Mouse (Mus musculus) embryo, embryonic 10 days (tissue): ENCODE measurements around the gene Hist1h2ad.
"Not testable (repeated sequence)": the region's sequence is repeated elsewhere in the genome, so short reads cannot be mapped to it uniquely, and the experiment has no call there.

Experiments used
- DNase-seq: peaks from one replicate; pipeline ENCODE4 v3.0.0-alpha.2; 2015; ENCODE audit warnings: low spot score

The Hist1h2ad gene

GRCm38 (mm10) chr13:23573898-23574524 is at the start of gene Hist1h2ad, which contains the start of gene Hist1h2bf:
Hist1h2ad (plus strand) TSS chr13:23574381.
Hist1h2bf (minus strand) TSS chr13:23574196.
- peak; percentile 98 for DNase-seq

DNA sequence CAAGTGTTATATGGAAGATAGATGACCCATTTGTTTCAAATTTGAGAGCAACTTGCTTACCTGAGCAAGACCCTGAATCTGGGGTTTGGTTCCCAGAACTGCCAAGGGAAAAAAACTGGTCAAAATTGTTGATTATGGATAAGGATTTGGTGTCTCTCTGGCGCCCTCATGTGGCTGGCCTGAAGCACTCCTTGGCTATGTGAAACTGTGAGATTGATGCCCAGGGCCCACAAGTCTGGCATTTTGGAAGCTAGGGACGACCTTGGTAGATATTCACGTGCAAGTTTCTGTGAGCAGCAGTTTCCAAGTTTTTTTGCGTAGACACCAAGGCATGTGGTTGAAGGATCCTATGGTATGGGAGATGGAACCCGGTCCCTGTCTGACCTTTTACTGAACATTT is 49.5 kb upstream of the Hist1h2ad start:
- peak; percentile 91 for DNase-seq

DNA sequence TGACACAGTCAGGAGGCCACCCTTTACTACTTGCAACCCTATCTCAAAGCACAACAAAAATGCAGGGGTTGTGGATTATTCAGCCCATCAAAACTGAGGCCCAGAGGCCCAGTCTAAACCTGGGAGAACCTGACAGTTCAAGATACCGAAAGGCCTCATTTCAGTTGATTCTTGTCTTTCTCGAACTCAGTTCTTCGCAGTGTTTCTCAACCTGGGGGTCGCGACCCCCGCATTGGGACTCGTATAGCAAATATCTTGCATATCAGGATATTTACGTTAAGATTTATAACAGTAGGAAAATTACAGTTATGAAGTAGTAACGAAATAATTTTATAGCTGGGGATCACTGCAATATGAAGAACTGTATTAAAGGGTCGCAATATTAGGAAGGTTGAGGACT is 48.3 kb upstream of the Hist1h2ad start:
- peak; percentile 69 for DNase-seq

GRCm38 (mm10) chr13:23526312-23526711 is 47.9 kb upstream of the Hist1h2ad start:
- DNase-seq: peak; percentile 95

DNA sequence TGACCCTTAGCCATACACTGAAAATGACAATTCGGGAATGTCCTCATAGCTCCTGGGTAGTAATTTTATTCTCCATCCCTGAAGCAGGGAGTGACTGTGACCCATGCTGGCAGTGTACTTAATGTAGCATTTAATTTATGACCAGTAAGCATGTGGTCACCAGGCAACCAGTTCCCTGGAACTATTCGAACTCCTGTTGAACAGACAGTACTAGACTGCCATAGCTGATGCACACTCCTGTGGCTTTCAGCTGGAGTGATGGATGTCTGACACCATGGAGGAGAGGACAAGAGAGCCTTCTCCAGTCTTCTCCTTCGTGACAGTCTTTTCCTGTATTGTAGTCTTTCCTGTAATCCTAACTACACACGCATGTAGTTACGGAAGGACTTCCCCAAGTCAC is 45.2 kb upstream of the Hist1h2ad start:
- DNase-seq: peak; percentile 46

- peak; percentile 2 for DNase-seq
These were observed 44.6 kb upstream of the Hist1h2ad start for GRCm38 (mm10) chr13:23529480-23530165.

- peak; percentile 50 for DNase-seq
These were observed 43.8 kb upstream of the Hist1h2ad start for GRCm38 (mm10) chr13:23530181-23530900.

DNA sequence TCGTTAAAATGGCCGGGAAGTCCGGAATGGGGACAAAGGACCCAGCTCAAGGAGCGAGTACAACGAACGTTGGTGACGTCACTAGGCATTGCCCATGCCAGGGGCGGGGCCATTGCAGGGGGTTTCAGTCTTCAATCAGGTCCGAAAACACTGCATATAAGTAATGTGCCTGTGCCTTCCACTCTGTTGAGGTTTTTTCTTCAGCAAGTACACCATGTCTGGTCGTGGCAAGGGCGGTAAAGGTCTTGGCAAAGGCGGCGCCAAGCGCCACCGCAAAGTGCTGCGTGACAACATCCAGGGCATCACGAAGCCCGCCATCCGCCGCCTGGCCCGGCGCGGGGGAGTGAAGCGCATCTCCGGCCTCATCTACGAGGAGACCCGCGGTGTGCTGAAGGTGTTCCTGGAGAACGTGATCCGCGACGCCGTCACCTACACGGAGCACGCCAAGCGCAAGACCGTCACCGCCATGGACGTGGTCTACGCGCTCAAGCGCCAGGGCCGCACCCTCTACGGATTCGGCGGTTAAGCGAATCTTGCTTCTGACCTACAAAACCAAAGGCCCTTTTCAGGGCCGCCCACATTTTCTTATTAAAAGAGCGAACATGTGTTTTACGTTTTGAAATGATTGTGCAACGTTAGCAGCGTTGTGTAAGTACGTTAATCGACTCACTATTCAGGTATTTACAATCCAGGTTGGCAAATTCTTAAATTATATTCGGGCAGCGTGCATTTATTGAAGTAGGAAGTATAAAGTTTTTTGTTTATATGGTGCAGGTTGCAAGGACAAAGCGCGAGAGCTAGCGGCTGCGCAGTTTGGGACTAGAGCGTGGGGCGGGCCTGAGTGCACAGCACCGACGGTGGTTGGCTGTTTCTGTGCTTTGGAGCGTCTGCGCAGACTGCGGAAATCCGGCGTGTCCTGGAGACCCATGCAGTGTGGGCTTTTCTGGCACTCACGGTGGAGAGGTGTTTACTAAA is 43.0 kb upstream of the Hist1h2ad start, which contains the start of gene Hist1h4h:
Gene Hist1h4h, plus strand, starts transcription at position 150 of the 975 bp plus-strand sequence.
- peak; percentile 98 for DNase-seq

- DNase-seq: peak; percentile 59
These were observed 41.7 kb upstream of the Hist1h2ad start for GRCm38 (mm10) chr13:23532262-23533075.

GRCm38 (mm10) chr13:23533560-23534367 is 40.4 kb upstream of the Hist1h2ad start, which contains the start of gene Hist1h2af:
Hist1h2af (plus strand) TSS chr13:23533906.
- peak; percentile 96 for DNase-seq

DNA sequence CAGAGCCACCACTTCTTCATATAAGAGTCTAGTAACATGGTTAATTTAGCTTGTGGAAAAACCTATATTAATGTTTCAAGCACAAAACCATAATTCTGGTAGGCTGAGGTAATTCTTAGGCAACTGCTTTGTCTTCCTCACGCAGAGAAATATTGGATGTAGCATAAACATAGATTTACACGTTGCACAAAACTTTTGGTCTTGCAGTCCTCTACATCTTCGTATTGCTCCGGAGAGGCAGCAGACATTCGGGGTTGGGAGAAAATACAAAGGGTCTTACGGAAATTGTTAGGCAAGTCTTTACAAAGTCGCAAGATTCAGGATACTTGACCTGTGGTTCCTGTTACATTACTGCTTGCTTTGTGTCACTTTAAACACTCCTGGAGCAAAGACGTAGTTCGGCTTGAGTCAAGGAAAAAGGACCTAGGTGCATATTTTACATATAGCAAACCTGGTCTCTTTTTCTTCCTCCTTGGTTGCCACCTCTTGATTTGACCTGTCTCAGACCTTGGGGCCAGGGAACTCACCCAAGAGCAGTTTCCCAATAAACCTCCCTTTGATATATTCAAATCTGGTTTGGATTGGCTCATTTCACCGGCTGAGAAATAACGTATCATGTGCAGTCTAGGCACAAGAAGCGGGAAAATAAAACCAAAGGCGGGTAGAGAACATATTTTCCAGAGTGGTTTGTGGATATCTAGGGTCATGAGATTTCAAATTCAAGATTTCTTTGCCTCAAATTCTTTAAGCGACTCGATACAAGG is 39.6 kb upstream of the Hist1h2ad start:
- peak; percentile 72 for DNase-seq

DNA sequence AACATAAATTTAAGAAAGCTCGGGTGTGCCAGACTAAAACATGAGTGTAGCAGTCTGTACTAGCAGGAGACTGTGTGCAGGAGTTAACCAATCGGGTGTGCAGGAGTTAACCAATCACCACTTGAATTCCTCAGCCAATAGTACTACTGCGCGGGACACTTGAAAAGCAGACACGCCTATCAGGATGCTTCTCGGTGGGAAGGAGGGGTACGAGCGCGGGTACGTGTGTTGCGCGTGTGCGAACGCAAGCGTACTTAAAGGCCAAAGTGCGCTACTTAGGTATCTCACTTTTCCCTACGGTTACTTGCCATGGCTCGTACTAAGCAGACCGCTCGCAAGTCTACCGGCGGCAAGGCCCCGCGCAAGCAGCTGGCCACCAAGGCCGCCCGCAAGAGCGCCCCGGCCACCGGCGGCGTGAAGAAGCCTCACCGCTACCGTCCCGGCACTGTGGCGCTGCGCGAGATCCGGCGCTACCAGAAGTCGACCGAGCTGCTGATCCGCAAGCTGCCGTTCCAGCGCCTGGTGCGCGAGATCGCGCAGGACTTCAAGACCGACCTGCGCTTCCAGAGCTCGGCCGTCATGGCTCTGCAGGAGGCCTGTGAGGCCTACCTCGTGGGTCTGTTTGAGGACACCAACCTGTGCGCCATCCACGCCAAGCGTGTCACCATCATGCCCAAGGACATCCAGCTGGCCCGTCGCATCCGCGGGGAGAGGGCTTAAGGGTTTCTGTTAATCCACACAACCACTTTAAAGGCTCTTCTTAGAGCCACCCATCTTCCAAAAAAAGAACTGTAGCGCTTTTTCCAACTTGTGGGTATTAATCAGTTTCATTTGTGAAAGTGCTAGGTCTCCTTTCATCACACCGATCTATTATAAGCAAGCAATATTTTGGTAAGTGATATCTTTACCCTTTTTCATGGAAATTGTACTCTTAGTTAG is 38.8 kb upstream of the Hist1h2ad start, which contains the start of gene Hist1h3g:
Gene Hist1h3g, plus strand, starts transcription at position 286 of the 939 bp plus-strand sequence.
- peak; percentile 99 for DNase-seq

DNA sequence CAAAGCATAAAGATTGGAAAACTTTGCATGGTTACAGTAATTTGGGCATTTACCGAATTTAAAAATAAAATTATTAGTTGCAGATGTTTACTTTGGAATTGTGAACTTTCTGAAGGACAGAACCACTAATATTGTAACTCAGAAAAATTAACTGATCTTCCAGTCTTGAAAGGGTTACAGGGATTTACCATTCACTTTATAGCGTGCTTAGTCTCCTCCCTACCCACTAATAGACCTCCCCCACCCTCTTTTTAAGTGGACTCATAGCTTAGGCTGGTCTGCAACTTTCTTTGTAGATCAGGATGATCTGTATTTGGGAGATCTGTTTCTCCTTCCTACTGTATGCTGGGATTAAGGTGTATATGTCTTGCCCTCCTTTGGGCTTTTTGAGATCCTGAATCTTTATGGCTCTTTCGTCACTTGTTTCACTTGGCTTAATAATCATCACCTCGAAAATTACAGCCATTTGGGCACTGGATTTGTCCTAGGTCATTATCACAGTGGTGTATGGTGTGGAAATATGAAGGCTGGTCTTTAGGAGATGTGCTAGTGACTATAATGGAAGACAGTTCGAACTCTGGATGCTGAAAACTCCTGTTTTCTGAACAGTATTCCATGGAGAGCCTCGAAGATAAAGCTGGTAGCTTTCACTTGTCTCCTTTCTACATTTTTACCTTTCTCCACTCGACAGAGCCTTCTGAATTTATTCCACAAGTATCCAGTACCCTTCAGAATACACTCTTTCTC is 37.9 kb upstream of the Hist1h2ad start:
- DNase-seq: no peak

- DNase-seq: no peak
These were observed 37.0 kb upstream of the Hist1h2ad start for GRCm38 (mm10) chr13:23537006-23537710.

- no peak for DNase-seq
These were observed 35.9 kb upstream of the Hist1h2ad start for GRCm38 (mm10) chr13:23538249-23538648.

DNA sequence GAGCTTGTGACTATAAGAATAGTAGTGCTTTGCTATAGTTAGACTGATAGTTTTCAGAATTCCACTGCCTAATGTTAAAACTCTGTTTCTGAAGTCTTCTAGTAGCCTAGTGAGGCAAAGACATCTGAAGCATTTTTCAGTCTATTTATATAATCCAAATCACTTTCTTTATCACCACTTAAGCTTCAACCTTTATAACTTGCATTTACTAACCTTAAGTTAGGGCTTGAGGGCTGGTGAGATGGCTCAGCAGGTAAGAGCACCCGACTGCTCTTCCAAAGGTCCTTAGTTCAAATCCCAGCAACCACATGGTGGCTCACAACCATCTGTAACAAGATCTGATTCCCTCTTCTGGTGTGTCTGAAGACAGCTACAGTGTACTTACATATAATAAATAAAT is 34.4 kb upstream of the Hist1h2ad start:
- not testable (repeated sequence) for DNase-seq
